Mouse (Mus musculus): ENCODE results near the gene Olfr457. TPM values are rescaled to one million over a fixed set of nuclear protein-coding genes. Genes with fewer than 3 reads are reported as not detected.
"Not testable (repeated sequence)": the region's sequence is repeated elsewhere in the genome, so short reads cannot be mapped to it uniquely, and the experiment has no call there.

The Olfr457 gene
- not detected in 2 replicates for polyA plus RNA-seq (2015; fragmentation: Nextera tagmentation; extraction: Ambion mirVana)

- Histone ChIP-seq H3K27me3 (replicated peaks) (no peaks in the 10 kb centered on the region), H3K9me3 (no peaks in the 10 kb centered on the region), H3K27ac (no peak within 1 kb of the TSS), H3K4me1 (no peaks in the 10 kb centered on the region), H3K9ac (no peak within 1 kb of the TSS), H3K36me3 (replicated peaks) (no peaks in the 10 kb centered on the region), H3K4me3 (no peak within 1 kb of the TSS), H3K4me2 (no peak within 1 kb of the TSS)
- ATAC-seq (replicated peaks): no peak
- 76% methylated on average over 1 of the region's 1 CpGs for WGBS
Observed at GRCm38 (mm10) chr6:42476235-42476634, at the start of gene Olfr457. Gene Olfr457, minus strand, starts transcription at chr6:42476335.

- H3K4me2 ChIP-seq: no peak overlapping the region
- no peak overlapping the region for H3K27ac ChIP-seq
- H3K27me3 ChIP-seq (replicated peaks): no peaks in the 10 kb centered on the region
- no peak for ATAC-seq (replicated peaks)
- no peak overlapping the region for H3K4me3 ChIP-seq
- 86% methylated on average over 1 of the region's 1 CpGs for WGBS
- no peaks in the 10 kb centered on the region for H3K4me1 ChIP-seq
- no peaks in the 10 kb centered on the region for H3K9me3 ChIP-seq
- H3K9ac ChIP-seq: no peak overlapping the region
- no peaks in the 10 kb centered on the region for H3K36me3 ChIP-seq (replicated peaks)
Observed at GRCm38 (mm10) chr6:42513461-42513860, 37.3 kb upstream of the Olfr457 start.

GRCm38 (mm10) chr6:42509311-42509710 is 33.2 kb upstream of the Olfr457 start:
- no peak overlapping the region for H3K27ac ChIP-seq

GRCm38 (mm10) chr6:42503478-42503877 is 27.3 kb upstream of the Olfr457 start:
- Histone ChIP-seq H3K27me3 (replicated peaks) (no peaks in the 10 kb centered on the region), H3K4me1 (no peaks in the 10 kb centered on the region), H3K4me2 (no peak overlapping the region), H3K27ac (no peak overlapping the region), H3K36me3 (replicated peaks) (no peaks in the 10 kb centered on the region), H3K4me3 (no peak overlapping the region), H3K9me3 (no peaks in the 10 kb centered on the region), H3K9ac (no peak overlapping the region)
- ATAC-seq (replicated peaks): no peak
- 88% methylated on average over 2 of the region's 2 CpGs for WGBS

More at GRCm38 (mm10) chr6:42509311-42509710, 33.2 kb upstream of the Olfr457 start:
- Histone ChIP-seq H3K9me3 (no peaks in the 10 kb centered on the region), H3K4me3 (no peak overlapping the region), H3K9ac (no peak overlapping the region), H3K36me3 (replicated peaks) (no peaks in the 10 kb centered on the region), H3K4me1 (no peaks in the 10 kb centered on the region), H3K27me3 (replicated peaks) (no peaks in the 10 kb centered on the region), H3K4me2 (no peak overlapping the region)
- ATAC-seq (replicated peaks): no peak

GRCm38 (mm10) chr6:42489731-42490130 is 13.6 kb upstream of the Olfr457 start:
- no peak for ATAC-seq (replicated peaks)
- no peak overlapping the region for H3K4me3 ChIP-seq
- no peaks in the 10 kb centered on the region for H3K9me3 ChIP-seq
- H3K4me1 ChIP-seq: no peaks in the 10 kb centered on the region
- H3K27ac ChIP-seq: no peak overlapping the region
- 81% methylated on average over 1 of the region's 1 CpGs for WGBS
- no peak overlapping the region for H3K4me2 ChIP-seq
- no peaks in the 10 kb centered on the region for H3K36me3 ChIP-seq (replicated peaks)
- no peak overlapping the region for H3K9ac ChIP-seq
- H3K27me3 ChIP-seq (replicated peaks): no peaks in the 10 kb centered on the region

- H3K9me3 ChIP-seq: no peaks in the 10 kb centered on the region
- ATAC-seq (replicated peaks): no peak
- no peak within 1 kb of the TSS for H3K9ac ChIP-seq
- no peak within 1 kb of the TSS for H3K4me3 ChIP-seq
- WGBS: 85% methylated on average over 1 of the region's 1 CpGs
- no peaks in the 10 kb centered on the region for H3K27me3 ChIP-seq (replicated peaks)
- no peak within 1 kb of the TSS for H3K4me2 ChIP-seq
- H3K27ac ChIP-seq: no peak within 1 kb of the TSS
- no peaks in the 10 kb centered on the region for H3K36me3 ChIP-seq (replicated peaks)
- no peaks in the 10 kb centered on the region for H3K4me1 ChIP-seq
Observed at GRCm38 (mm10) chr6:42487114-42487513, 11.0 kb upstream of the Olfr457 start, which contains the start of gene Olfr456. Gene Olfr456, minus strand, starts transcription at chr6:42487214.

- Histone ChIP-seq H3K9ac (no peak overlapping the region), H3K36me3 (replicated peaks) (no peaks in the 10 kb centered on the region), H3K4me1 (no peaks in the 10 kb centered on the region), H3K4me3 (no peak overlapping the region), H3K27ac (no peak overlapping the region), H3K9me3 (no peaks in the 10 kb centered on the region), H3K27me3 (replicated peaks) (no peaks in the 10 kb centered on the region), H3K4me2 (no peak overlapping the region)
- ATAC-seq (replicated peaks): no peak
Observed at GRCm38 (mm10) chr6:42484633-42485032, 8.5 kb upstream of the Olfr457 start.

GRCm38 (mm10) chr6:42471298-42471697 is 4.8 kb downstream of the Olfr457 start:
- not testable (repeated sequence) for H3K9ac ChIP-seq; H3K4me1 ChIP-seq; H3K9me3 ChIP-seq; H3K4me2 ChIP-seq; ATAC-seq (replicated peaks); H3K4me3 ChIP-seq; H3K36me3 ChIP-seq (replicated peaks); H3K27ac ChIP-seq; H3K27me3 ChIP-seq (replicated peaks)
- 97% methylated on average over 4 of the region's 4 CpGs for WGBS

- Histone ChIP-seq H3K9me3 (no peaks in the 10 kb centered on the region), H3K27ac (no peak overlapping the region), H3K27me3 (replicated peaks) (no peaks in the 10 kb centered on the region), H3K4me3 (no peak overlapping the region), H3K4me1 (no peaks in the 10 kb centered on the region), H3K9ac (no peak overlapping the region), H3K36me3 (replicated peaks) (no peaks in the 10 kb centered on the region), H3K4me2 (no peak overlapping the region)
- 91% methylated on average over 4 of the region's 4 CpGs for WGBS
- no peak for ATAC-seq (replicated peaks)
Observed at GRCm38 (mm10) chr6:42470542-42470941, 5.6 kb downstream of the Olfr457 start.

- Histone ChIP-seq H3K9ac (no peak within 1 kb of the TSS), H3K36me3 (replicated peaks) (no peaks in the 10 kb centered on the region), H3K4me2 (no peak within 1 kb of the TSS), H3K4me1 (no peaks in the 10 kb centered on the region), H3K9me3 (no peaks in the 10 kb centered on the region), H3K27ac (no peak within 1 kb of the TSS), H3K4me3 (no peak within 1 kb of the TSS), H3K27me3 (replicated peaks) (no peaks in the 10 kb centered on the region)
- WGBS: 76% methylated on average over 1 of the region's 1 CpGs
- no peak for ATAC-seq (replicated peaks)
Observed at GRCm38 (mm10) chr6:42465096-42465495, 11.0 kb downstream of the Olfr457 start, which contains the start of gene Olfr458. Gene Olfr458, minus strand, starts transcription at chr6:42465196.

GRCm38 (mm10) chr6:42447381-42447780 is 28.8 kb downstream of the Olfr457 start:
- H3K36me3 ChIP-seq (replicated peaks): no peaks in the 10 kb centered on the region
- H3K27me3 ChIP-seq (replicated peaks): no peaks in the 10 kb centered on the region
- H3K4me2 ChIP-seq: no peak overlapping the region
- no peak overlapping the region for H3K4me3 ChIP-seq
- no peaks in the 10 kb centered on the region for H3K9me3 ChIP-seq
- H3K9ac ChIP-seq: no peak overlapping the region
- H3K27ac ChIP-seq: no peak overlapping the region
- no peaks in the 10 kb centered on the region for H3K4me1 ChIP-seq
- ATAC-seq (replicated peaks): no peak
- 71% methylated on average over 2 of the region's 2 CpGs for WGBS

GRCm38 (mm10) chr6:42444491-42444890 is 31.6 kb downstream of the Olfr457 start:
- no peak for ATAC-seq (replicated peaks)
- no peak overlapping the region for H3K4me2 ChIP-seq
- H3K27me3 ChIP-seq (replicated peaks): no peaks in the 10 kb centered on the region
- H3K4me1 ChIP-seq: no peaks in the 10 kb centered on the region
- no peak overlapping the region for H3K9ac ChIP-seq
- H3K4me3 ChIP-seq: no peak overlapping the region
- H3K36me3 ChIP-seq (replicated peaks): no peaks in the 10 kb centered on the region
- WGBS: 91% methylated on average over 2 of the region's 2 CpGs
- H3K9me3 ChIP-seq: no peaks in the 10 kb centered on the region
- no peak overlapping the region for H3K27ac ChIP-seq

- Histone ChIP-seq H3K9me3 (no peaks in the 10 kb centered on the region), H3K4me1 (no peaks in the 10 kb centered on the region), H3K4me2 (no peak overlapping the region), H3K27me3 (replicated peaks) (no peaks in the 10 kb centered on the region), H3K4me3 (no peak overlapping the region), H3K9ac (no peak overlapping the region), H3K36me3 (replicated peaks) (no peaks in the 10 kb centered on the region), H3K27ac (no peak overlapping the region)
- 67% methylated on average over 2 of the region's 2 CpGs for WGBS
- no peak for ATAC-seq (replicated peaks)
Observed at GRCm38 (mm10) chr6:42441395-42441794, 34.7 kb downstream of the Olfr457 start.
